Mouse (Mus musculus): ENCODE measurements at regions not wholly inside any gene's neighbourhood (a gene's known extent, or its start where the extent isn't known, plus 50 kb on each side); places are given as distances from the start of the nearest gene placed in this dataset.
"Not testable (repeated sequence)": the region's sequence is repeated elsewhere in the genome, so short reads cannot be mapped to it uniquely, and the experiment has no call there.

DNA sequence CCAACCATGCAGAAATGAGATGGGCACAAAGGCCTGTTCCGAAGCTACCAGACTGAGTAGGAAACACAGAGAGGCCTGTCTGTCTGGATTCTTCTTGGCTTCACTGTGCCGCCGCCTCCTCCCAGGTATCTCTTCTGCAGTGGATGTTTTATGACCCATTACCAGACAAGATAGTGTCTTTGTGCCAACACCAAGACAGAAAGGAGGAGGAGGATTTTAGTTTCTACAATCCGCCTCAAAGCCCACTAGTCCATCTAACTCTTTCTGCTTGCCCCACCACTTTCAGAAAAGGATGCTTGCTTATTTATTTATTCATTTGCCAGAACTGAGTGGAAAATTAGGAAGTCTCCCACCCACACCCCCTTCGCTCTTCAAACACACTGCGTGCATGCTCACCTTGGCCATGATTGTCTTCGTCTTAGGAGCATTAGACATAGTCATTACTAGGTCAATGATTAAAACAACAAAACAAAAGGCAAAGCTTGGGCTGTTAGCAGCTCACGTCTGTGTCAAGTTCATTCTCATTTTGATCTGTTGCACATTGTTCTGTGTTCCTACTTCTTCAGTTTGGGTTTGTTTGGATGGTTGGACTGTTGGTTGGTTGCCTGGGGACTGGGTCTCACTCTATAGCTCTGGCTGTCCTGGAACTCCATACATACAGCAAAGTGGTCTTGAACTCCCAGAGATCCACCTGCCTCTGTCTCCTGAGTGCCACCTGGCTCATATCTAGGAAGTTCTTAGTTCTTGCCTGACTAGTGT, 61.7 kb upstream of the Cpm start:
- no peak for DNase-seq (ENCODE audit: low spot score)

DNA sequence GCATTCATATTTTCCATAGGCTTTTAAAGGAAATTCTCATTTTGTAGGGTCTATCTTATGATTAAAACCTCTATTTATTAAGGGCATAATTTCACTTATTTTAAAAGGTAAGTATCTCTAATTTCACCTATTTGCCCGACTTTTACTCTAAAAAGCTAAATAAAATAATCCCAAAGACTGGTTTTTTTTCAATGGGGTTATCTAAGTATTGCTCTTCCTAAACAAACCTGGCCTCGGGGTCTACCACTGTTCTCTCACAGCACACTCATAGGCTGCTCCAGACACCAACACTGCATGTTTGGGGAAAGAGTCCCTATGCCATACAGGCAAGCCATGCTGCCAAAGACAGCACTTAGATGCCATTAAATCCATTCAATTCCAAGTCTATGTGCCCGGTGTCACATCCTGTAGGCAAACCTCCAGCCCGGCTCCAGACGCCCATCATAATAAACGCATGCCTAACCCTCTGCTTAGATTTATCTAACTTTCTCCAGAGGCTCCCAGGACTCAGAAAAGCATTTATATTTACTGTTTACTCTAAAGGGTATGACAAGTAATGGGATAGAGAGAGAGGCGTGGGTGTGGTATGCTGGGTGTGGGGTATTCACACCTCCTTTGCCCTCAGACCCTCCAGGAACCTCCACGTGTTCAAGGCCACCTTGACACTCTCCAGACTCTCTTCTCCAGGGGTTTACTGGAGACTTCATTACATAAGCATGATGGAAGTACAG, 62.5 kb upstream of the Cpm start:
- DNase-seq (ENCODE audit: low spot score) = no peak

DNA sequence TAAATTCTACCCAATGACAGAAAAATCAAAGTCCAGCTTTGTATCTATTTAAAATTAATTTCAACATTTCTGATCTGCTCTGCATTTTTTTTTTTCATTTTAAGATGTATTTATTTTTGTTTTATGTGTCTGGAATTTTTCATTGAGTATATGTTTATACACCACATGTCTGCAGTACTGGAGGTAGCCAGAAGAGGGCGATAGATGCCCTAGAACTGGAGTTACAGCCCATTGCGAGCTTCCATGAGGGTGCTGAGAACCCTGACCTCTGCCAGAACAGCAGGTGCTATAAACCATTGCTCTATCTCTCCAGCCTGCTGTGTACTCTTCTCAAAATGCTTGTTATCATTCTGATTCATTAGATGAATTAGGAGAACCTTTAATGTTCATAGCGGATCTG, 63.1 kb upstream of the Cpm start:
- DNase-seq (ENCODE audit: low spot score) = no peak

DNA sequence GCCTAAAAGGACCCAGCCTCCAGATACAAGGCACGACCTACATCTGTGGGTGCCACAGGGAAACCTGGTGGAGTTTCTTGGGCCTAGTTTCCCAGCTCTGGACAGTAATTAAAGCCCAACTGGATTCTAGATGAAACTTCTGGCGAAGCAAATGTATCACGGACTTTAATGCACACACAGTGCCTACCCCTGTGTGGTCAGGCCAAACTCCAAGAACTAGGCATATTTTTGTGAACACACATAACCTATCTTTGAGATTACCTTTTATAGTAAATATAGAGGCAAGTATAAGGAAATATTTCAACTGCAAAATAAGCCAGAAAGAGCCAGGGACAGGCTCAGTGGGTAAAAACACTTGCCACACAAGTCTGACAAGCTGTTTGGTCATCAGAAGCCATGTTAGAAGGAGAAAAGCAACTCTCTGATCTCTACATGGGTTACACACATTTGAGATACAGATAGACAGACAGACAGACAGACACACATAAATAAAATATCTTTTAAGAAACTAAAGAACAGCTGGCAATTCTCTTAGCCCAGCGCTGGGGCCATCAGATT, 63.7 kb upstream of the Cpm start:
- DNase-seq (ENCODE audit: low spot score) = no peak

DNA sequence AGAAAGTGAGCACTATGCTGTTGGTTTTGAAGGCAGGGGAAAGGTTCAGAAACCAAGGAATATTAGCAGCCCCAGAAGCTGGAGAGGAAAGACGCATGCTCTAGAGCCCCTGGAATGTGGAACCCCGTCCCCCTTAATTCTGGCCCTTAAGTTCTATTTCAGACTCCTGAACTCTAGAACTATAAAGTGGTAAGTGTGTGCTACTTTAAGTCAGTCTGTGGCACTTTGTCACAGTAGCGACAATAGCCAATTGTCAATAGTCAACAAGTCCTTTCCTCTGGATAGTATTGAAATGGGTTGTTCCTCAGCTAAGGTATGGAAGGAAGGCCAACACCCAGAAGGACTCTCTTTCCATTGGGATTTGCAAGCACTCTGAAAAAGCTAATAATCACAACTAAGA, 64.2 kb upstream of the Cpm start:
- DNase-seq (ENCODE audit: low spot score) = no peak

DNA sequence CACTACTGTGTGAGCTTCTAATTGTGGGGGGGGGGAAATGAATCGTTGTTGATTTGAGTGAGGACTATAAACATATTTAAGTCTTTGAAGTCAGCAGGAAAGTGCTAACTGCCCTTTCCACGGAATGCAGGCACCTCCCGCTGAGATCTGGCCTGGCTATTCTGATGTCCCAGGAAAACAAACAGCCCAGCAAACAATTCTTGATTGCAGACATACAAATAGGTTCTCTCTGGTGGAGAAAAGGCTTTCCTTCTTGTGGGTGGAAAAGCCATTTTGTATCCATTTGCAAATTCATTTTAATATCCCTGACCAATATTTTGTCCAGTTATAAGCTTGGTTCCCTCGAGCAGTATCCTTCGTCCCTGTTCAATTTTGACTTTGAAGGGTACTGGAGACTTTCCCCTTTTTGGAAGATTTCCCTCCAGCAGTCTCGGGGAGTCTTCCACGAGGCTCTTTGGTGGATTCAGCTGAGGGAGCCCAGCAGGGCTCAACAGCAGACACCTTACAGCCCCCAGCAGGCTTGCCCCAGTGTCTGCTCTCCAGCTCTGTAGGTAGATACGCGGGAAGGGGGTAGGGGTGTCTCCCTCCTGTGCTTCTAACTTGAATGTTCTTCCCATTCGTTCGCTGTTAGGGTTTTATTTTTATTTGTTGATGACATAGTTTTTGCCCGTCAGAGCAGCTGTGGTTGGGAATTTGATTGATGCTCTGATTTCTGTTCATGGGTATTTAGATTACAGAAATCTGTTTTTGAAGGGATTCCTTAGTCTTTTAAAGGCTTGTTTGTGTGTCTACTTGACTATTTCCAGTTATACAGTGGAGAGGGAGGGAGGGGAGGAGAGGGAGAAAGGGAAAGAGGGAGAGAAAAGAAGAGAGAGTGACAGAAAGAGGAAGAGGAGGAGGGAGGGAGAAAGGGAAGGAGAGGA, 64.9 kb upstream of the Cpm start:
- DNase-seq (ENCODE audit: low spot score) = no peak

DNA sequence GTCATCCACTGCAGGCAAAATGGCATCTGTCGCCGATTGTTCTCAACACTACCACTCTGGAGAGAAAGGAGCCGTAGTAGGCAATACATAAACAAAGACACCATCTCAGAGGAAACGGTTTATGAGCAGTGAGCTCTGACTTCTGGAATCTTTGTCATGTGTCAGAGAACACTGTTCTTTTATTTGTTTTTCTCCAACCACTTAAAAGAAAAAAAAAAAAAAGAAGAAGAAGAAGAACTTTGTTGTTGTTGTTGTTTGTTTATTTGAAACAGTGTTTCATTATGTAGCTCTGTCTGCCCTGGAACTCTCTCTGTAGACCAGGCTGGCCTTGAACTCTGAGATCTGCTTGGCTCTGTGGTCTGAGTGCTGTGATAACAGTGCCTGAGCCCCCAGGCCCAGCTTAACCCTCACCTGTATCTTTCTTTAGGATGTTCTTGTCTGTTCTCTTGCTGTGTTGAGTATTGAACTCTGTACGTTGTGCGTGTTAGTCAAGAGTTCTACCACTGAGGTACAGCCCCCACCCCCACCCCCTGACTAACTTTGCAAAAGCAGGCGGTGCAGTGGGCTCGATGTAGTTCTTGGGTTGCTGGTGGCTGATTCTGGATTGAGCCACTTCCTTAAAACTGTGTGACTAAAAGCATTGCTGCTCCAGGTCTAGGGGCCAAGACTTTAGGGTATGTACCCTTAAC, 65.7 kb upstream of the Cpm start:
- DNase-seq (ENCODE audit: low spot score) = no peak

DNA sequence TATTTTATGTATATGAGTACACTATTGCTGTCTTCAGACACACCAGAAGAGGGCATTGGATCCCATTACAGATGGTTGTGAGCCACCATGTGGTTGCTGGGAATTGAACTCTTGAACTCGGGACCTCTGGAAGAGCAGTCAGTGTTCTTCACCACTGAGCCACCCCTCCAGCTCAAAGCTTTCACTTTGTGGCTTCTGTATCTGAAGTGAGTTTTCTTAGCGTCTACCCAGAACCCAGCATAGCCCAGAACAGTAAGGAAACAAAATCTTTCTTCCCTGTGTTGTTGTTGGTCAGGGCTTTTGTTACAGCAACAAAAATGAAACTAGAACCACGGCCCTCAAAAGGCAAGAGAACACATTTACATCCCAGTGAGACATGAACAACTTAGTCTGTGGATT, 66.5 kb upstream of the Cpm start:
- DNase-seq (ENCODE audit: low spot score) = not testable (repeated sequence)

DNA sequence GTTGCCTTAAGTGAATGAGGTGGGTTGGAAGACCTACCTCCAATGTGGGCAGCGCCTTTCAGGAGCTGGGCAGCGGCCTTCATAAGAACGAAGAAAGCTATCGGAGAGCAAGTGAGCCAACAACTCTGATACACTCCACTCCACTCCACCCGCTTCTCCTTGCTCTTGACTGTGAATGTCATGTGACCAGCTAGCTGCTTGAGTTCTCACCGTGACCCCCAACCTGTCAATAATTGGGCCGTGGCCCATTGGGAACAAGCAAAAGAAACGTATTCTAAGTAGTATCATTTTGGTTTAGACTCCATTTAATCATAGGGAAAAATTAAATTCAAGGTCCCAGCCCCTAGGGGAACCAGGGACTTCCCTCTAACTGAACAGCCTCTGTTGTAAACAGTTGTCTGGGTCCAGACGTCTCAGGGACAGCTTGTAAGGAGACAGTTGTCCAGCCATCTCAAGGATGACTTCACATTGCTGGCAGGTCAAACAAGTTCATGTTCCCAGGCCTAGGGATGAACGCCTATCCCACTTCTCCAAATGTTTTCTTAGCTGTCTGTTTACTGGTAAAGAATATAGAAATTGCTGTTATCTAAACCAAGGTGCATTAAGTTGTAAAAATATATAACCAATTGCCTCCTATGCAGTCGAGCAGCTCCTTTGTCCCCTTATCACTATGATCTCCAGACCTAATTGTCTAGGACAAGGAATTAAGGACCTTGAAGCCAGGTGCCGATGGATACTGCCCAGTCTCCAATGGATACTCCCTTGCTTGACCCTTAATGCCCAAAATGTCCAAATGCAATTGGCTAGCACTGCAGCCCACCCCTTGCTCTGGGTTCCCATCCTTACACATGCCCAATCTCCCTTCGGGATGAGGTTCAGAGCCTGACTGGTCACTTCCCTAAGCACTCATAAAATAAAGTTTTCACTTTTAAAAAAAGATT, 67.1 kb upstream of the Cpm start:
- no peak for DNase-seq (ENCODE audit: low spot score)

DNA sequence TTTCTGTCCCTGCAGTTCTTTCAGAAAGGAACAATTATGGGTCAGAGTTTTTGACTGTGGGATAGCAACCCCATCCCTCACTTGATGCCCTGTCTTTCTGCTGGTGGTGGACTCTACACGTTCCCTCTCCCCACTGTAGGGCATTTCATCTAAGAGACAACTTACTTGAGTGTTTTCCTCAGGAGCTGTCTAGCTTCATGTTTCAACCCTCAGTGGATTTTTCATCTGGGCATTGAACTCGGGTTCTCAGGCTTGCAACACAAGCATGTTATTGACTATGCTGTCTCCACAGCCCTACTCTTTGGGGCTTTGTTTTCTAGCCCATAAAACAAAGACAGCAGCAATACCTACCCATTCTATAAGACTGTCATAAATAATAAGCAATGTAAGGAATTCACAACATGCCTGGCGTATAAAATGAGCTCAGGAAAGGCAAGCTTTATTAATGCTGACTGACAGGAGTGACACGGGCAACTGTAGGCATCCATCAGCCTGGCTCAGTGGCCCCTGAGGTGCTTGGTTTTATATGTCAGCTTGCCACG, 68.0 kb upstream of the Cpm start:
- no peak for DNase-seq (ENCODE audit: low spot score)

DNA sequence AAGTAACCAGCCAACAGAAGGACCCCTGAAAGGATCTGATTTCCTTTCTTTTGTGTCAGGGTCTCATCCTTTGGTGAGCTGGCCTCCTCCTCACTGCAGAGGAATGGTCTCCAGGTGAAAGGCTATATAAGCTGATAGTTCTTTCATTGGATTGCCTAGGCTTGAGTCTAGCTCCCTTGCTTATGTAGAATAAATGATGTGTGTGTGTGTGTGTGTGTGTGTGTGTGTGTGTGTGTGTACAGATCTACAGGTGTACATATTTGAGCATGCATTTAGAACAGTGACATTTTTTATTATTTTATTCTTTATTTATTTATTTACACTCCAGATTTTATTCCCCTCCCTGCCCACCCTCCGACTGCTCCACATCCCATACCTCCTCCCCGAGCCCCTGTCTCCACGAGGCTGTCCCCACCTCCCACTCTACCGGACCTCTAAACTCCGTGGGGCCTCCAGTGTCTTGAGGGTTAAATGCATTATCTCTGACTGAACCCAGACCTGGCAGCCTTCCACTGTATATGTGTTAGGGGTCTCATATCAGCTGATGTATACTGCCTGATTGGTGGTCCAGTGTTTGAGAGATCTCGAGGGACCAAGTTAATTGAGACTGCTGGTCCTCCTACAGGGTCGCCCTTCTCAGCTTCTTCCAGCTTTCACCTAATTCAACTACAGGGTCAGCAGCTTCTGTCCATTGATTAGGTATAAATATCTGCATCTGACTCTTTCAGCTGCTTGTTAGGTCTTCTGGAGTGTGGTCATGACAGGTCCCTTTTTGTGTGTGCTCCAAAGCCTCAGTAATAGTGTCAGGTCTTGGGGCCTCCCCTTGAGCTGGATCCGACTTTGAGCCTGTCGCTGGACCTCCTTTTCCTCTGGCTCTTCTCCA, 68.7 kb upstream of the Cpm start:
- DNase-seq (ENCODE audit: low spot score) = no peak

DNA sequence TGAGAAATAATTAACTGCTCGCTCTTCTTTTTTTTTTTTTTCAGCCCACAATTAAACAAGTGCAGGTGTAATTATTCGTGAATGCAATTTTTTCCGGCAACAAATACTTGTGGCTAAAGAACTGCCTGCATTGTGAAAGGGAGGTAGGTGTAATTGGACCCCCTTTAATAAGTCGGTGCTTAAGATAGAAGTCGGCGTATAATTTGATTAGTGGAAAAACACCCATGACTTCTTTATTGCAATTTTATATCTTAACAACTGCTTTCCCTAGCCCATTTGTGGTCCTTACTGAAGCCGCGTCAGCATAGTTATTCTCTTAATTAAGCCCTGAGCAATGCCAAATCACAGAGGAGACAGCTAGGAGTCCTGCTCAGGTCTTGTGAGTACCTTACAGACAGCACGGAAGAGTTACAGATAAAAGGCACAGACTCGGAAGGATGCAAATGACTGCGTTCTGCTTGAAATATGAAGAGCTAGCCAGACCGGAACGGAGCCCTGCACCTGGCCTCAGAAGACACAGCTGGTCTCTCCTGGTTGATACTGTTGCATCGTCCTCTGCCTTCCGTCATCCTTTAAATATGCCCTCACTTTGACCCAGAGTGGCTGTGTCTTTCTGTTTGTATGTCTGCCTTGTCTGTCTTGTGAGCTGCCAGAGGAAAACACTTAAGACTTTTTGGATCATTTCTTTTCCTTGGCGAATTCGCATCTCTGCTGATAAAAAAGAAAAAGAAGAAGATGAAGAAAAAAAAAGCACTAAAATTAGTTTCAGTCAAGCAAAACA, 69.5 kb upstream of the Cpm start:
- no peak for DNase-seq (ENCODE audit: low spot score)

DNA sequence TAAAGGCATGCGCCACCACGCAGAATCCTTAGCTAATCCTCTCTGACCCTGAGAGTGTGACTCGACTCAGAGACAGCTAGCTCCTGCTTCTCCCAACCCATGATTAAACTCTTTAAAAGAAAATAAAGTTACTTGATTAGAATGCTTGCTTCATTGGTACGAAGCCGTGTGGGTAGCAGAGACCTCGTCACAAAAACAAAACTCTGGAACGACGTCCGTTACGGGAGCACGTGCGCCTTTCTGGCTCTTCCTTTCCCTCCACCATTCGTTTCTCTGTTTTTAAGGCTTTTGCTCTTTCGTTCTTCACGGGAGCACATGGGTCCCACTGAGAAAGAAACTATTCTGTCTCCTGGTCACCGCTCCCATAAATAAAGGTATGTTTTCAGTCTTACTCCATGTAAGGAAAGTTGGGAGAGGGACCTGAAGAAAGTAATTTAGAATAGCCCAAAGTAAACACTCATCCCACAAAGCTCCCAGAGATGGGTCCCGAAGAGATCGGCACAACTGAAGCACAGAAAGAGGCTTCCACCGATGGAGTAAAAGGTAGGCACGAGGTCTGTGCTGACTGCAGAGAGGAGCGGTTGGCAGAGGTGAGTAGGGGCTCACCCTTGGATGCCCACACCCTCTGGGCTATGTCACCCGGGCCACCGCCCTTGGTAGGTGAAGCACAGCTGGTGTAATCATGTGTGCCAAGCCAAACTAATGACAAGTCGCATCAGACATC, 70.2 kb upstream of the Cpm start:
- DNase-seq (ENCODE audit: low spot score) = no peak

DNA sequence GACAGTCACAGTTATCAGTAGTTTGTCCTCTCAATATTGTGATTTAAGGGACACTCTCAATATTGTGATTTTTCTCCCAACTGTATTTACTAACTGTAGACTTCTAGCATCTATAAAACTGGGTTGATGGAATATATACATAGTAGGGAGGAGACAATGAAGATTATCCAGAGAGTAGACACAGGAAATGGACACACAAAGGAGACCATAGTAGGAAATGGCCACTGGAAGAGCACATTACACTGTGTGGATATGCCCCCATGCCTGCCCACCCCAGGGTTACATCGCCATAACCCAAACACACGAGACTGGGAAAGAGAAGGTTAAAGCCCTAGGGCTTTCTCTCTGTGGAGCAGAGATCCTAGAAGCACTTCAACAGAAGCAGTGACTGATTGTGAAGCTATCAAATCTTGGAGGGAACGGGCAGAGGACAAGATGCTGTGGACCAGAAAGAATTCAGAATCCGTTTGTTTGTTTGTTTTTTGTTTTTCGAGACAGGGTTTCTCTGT, 71.0 kb upstream of the Cpm start:
- no peak for DNase-seq (ENCODE audit: low spot score)

DNA sequence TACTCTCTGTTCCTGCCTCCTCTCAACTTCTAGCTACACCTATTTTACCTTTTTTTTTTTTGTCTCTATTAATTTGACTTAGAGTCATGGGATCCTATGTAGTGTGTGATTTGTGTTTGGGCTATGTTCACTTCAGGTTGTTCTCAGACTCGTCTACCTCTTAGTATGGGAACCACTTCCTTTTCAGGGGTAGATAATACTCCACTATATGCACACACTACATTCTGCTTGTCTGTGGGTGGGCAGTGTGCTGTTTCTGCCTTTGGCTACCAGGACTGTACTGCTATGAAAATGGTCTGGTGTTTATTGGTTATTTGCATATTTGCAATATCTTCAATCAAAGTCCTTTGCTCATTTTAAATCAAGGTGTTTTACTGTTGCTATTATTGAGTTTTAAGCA, 71.6 kb upstream of the Cpm start:
- DNase-seq (ENCODE audit: low spot score) = no peak

DNA sequence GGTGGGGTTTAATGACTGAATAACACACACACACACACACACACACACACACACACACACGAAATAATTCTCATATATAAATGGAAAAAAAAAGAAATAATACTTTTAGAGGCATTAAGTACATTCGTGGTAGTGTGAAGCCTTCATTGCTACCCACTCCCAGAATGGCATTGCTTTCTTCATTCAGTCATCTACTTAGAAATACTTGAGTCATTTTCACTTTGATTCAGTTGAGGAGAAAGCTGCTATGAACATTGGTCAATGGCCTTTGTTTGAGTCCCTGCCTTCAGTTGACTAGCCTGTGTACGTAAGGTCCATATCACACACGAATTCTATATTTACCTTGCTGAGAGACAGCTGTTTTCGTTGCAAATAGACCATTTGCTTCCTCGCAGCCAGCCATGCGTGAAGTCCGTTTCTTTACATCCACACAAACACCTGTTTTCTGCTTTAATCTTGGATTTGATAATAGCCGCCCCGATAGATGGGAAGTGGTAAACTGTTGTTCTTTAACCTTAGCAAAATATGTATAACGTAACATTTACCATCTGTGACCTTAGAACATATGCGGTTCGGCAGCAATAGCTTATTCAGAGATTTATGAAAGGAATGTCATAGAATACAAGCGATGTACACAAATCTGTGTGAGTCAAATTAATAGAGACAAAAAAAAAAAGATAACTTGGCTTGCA, 72.3 kb upstream of the Cpm start:
- no peak for DNase-seq (ENCODE audit: low spot score)

All from layer of hippocampus, adult 11-12 months (tissue).